8 mouse cellular contexts compared by ENCODE assay signal in the genomic region with DNA sequence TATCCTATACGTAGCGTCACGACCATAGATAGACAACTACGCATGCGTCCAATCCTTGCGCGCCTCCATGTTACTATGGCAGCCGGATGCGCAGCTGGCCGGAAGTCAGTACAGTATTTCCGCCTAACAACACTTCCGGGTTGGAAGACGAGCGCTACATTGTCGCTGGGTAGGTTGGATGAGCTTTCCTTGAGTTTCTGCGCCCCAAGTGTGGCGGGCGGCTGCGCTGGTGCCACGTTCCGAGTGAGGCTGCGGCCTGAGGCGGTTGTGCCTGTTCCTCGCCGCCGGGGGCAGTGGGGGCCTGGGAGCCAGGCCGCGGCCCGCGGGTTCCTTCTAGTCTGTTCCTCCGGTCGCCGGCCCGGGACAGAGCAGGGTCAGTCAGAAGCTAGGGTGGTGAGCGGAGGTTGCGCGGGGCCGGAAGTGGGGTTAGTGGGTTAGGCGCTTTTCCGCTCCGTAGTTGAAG. TPM values are rescaled to one million over a fixed set of nuclear protein-coding genes. Genes with fewer than 3 reads are reported as not detected.
A peak's percentile ranks its signal among the peaks of the same experiment; 100 is the strongest.
DNase-seq lines count a peak whose midpoint lies in the region; ATAC-seq and TF ChIP-seq lines count a peak whose summit lies in the region.

A gene (plus strand): TSS at position 128 of the 463 bp plus-strand sequence.

- H3K9ac ChIP-seq in hindbrain, embryonic 14.5 days = peak within 1 kb of the TSS; percentile 65

- no peak for TF ChIP-seq CTCF in Patski (IDR thresholded peaks at IDR 0.05)

- H3K9me3 ChIP-seq in hindbrain, embryonic 14.5 days (ENCODE audit: control insufficient read depth, low read length) = no peaks in the 10 kb centered on the region

- POLR2A ChIA-PET in Patski (lab: Charles Lee) = no interaction called here

- H3K27me3 ChIP-seq in Patski = peaks cover 3% of the 10 kb centered on the region
- H3K27me3 ChIP-seq in hindbrain, embryonic 14.5 days (ENCODE audit: control insufficient read depth, insufficient read depth, low read length) = peaks cover 23% of the 10 kb centered on the region

- peak within 1 kb of the TSS; percentile 72 for H3K4me2 ChIP-seq in hindbrain, embryonic 14.5 days (replicated peaks)

- in situ Hi-C loops in Patski (cut with MboI; ENCODE audit: low pct_unique_long_range_greater_than_20kb) = no loop called here

- WGBS in hindbrain, embryonic 14.5 days = under 1% methylated on average over 41 of the region's 41 CpGs

- peak within 1 kb of the TSS; percentile 84 for H3K27ac ChIP-seq in hindbrain, embryonic 14.5 days

- H3K4me3 ChIP-seq in hindbrain, embryonic 14.5 days (replicated peaks; ENCODE audit: low read length) = peak within 1 kb of the TSS; percentile 73

- ATAC-seq in Patski = peak; percentile 81
- ATAC-seq in hindbrain, embryonic 14.5 days (ENCODE audit: low FRiP score) = peak; percentile 96

- H3K36me3 ChIP-seq in hindbrain, embryonic 14.5 days (replicated peaks; ENCODE audit: control insufficient read depth, insufficient read depth) = no peaks in the 10 kb centered on the region

- CTCF ChIA-PET in Patski (lab: Charles Lee) = no interaction called here

- peaks cover 8% of the 10 kb centered on the region for H3K4me1 ChIP-seq in hindbrain, embryonic 14.5 days (replicated peaks; ENCODE audit: control insufficient read depth, insufficient read depth, low read length)

- peak; percentile 49 for DNase-seq in Patski (ENCODE audit: low read depth, low spot score)
- peak; percentile 93 to 94 for DNase-seq in cerebellum, postnatal 14 days
- peak; percentile 83 to 88 for DNase-seq in frontal cortex, postnatal 14 days (ENCODE audit: low spot score in 2 of 2)
- DNase-seq in hindbrain, embryonic 14.5 days (ENCODE audit: low spot score) = peak; percentile 98
- peak; percentile 88 for DNase-seq in left cerebral cortex, adult 11 months (ENCODE audit: low spot score)
- peak; percentile 92 to 94 for DNase-seq in lung, postnatal 4 days
- DNase-seq in retina, postnatal 7 days (ENCODE audit: low read depth, low spot score) = peak; percentile 89
- peak; percentile 64 for DNase-seq in urinary bladder, adult 2 months (ENCODE audit: low spot score)

RNA-seq across cellular contexts. Expression of the gene that starts here (rescaled TPM):
- 16.7 TPM for polyA plus RNA-seq in Patski (2021)
- 5.7 and 6.0 TPM in 2 replicates for polyA plus RNA-seq in hindbrain, embryonic 14.5 days (2014; fragmentation: Nextera tagmentation; extraction: Ambion mirVana)
- 15.0 and 16.7 TPM in 2 replicates for polyA plus RNA-seq in urinary bladder, adult 2 months (2012; rRNA removed)

Comparison
In these comparisons a context has a peak if more than half of its experiments do, and no peak if none do; other contexts are left out.
1. Peak in every context shown above with its lines: DNase-seq, ATAC-seq, H3K4me3 ChIP-seq and H3K27ac ChIP-seq.